Mouse (Mus musculus): ENCODE data around the gene Rnf128. TPM values are rescaled to one million over a fixed set of nuclear protein-coding genes. Genes with fewer than 3 reads are reported as not detected.

The Rnf128 gene
- polyA plus RNA-seq, 1 experiment from 2014 or later = 273 TPM

DNA sequence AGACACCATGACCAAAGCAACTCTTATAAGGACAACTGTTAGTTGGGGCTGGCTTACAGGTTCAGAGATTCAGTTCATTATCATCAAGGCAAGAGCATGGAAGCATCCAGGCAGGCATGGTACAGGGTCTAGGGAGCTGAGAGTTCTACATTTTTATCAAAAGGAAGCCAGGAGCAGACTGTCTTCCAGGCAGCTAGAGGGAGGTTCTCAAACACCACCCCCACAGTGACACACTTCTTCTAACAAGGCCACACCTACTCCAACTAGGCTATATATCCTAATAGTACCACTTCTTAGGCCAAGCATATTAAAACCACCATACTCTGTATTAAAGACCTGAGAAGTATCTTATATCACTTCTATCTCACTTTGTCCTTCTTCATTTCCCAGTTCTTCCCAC is 33.4 kb upstream of the Rnf128 start:
- no peak overlapping the region for H3K4me3 ChIP-seq (ENCODE audit: low read depth, low read length)
- no peak for TF ChIP-seq CTCF (IDR thresholded peaks at IDR 0.05; ENCODE audit: low read depth)
- ATAC-seq = no peak
- no peak overlapping the region for H3K27ac ChIP-seq (ENCODE audit: low read depth, low read length)
- no peak overlapping the region for H3K4me2 ChIP-seq (replicated peaks; ENCODE audit: low read depth)
- no peaks in the 10 kb centered on the region for H3K27me3 ChIP-seq (replicated peaks; ENCODE audit: control insufficient read depth, insufficient read depth, low read length)
- H3K9ac ChIP-seq (ENCODE audit: low read depth, low read length) = no peak overlapping the region
- H3K36me3 ChIP-seq (ENCODE audit: control insufficient read depth, insufficient read depth) = no peaks in the 10 kb centered on the region
- no peaks in the 10 kb centered on the region for H3K4me1 ChIP-seq (replicated peaks; ENCODE audit: control insufficient read depth, insufficient read depth, low read length)
- no peaks in the 10 kb centered on the region for H3K9me3 ChIP-seq (ENCODE audit: control insufficient read depth)

- no peak for TF ChIP-seq CTCF (IDR thresholded peaks at IDR 0.05; ENCODE audit: low read depth)
- no peak overlapping the region for H3K4me3 ChIP-seq (ENCODE audit: low read depth, low read length)
- WGBS = 58% methylated on average over 4 of the region's 4 CpGs
Observed at GRCm38 (mm10) chrX:139532293-139532692, 30.8 kb upstream of the Rnf128 start.

GRCm38 (mm10) chrX:139537641-139538397 is 25.3 kb upstream of the Rnf128 start:
- ATAC-seq = no peak; the same call in 1 of the 2 replicates
- no peak overlapping the region for H3K27ac ChIP-seq (ENCODE audit: low read depth, low read length)
- 61% methylated on average over 5 of the region's 5 CpGs for WGBS
- H3K4me3 ChIP-seq (ENCODE audit: low read depth, low read length) = no peak overlapping the region
- H3K27me3 ChIP-seq (replicated peaks; ENCODE audit: control insufficient read depth, insufficient read depth, low read length) = no peaks in the 10 kb centered on the region
- H3K4me1 ChIP-seq (replicated peaks; ENCODE audit: control insufficient read depth, insufficient read depth, low read length) = no peaks in the 10 kb centered on the region
- H3K36me3 ChIP-seq (ENCODE audit: control insufficient read depth, insufficient read depth) = no peaks in the 10 kb centered on the region
- no peaks in the 10 kb centered on the region for H3K9me3 ChIP-seq (ENCODE audit: control insufficient read depth)
- no peak overlapping the region for H3K4me2 ChIP-seq (replicated peaks; ENCODE audit: low read depth)
- no peak overlapping the region for H3K9ac ChIP-seq (ENCODE audit: low read depth, low read length)
- no peak for TF ChIP-seq CTCF (IDR thresholded peaks at IDR 0.05; ENCODE audit: low read depth)

More at GRCm38 (mm10) chrX:139532293-139532692, 30.8 kb upstream of the Rnf128 start:
- no peak overlapping the region for H3K4me2 ChIP-seq (replicated peaks; ENCODE audit: low read depth)
- no peak overlapping the region for H3K9ac ChIP-seq (ENCODE audit: low read depth, low read length)
- no peaks in the 10 kb centered on the region for H3K4me1 ChIP-seq (replicated peaks; ENCODE audit: control insufficient read depth, insufficient read depth, low read length)
- H3K27me3 ChIP-seq (replicated peaks; ENCODE audit: control insufficient read depth, insufficient read depth, low read length) = no peaks in the 10 kb centered on the region
- no peaks in the 10 kb centered on the region for H3K36me3 ChIP-seq (ENCODE audit: control insufficient read depth, insufficient read depth)
- ATAC-seq = no peak
- no peaks in the 10 kb centered on the region for H3K9me3 ChIP-seq (ENCODE audit: control insufficient read depth)
- no peak overlapping the region for H3K27ac ChIP-seq (ENCODE audit: low read depth, low read length)

DNA sequence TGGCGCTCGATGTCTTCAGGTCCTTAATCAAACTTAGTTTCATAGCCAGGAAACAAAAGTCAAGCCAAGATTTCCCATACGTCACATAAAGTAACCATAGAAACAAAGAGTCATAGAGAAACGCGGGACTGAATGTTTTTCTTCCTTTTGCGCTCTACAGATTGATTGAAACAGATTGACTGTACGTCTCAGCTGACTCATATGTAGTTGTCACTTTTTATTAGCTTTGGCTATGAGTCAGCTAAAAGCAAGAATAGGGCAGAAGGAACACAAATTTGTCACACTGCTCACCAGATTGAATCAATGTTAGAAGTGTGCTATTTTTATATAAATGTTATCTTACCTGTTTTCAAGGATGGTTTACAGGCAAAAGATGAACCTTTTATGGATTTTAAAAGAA is 19.4 kb upstream of the Rnf128 start:
- ATAC-seq = no peak
- no peaks in the 10 kb centered on the region for H3K27me3 ChIP-seq (replicated peaks; ENCODE audit: control insufficient read depth, insufficient read depth, low read length)
- H3K4me1 ChIP-seq (replicated peaks; ENCODE audit: control insufficient read depth, insufficient read depth, low read length) = no peaks in the 10 kb centered on the region
- no peak overlapping the region for H3K4me2 ChIP-seq (replicated peaks; ENCODE audit: low read depth)
- no peak overlapping the region for H3K9ac ChIP-seq (ENCODE audit: low read depth, low read length)
- no peak overlapping the region for H3K27ac ChIP-seq (ENCODE audit: low read depth, low read length)
- no peaks in the 10 kb centered on the region for H3K36me3 ChIP-seq (ENCODE audit: control insufficient read depth, insufficient read depth)
- no peak for TF ChIP-seq CTCF (IDR thresholded peaks at IDR 0.05; ENCODE audit: low read depth)
- H3K4me3 ChIP-seq (ENCODE audit: low read depth, low read length) = no peak overlapping the region
- 64% methylated on average over 7 of the region's 7 CpGs for WGBS
- H3K9me3 ChIP-seq (ENCODE audit: control insufficient read depth) = no peaks in the 10 kb centered on the region

GRCm38 (mm10) chrX:139550456-139550855 is 12.7 kb upstream of the Rnf128 start:
- H3K4me1 ChIP-seq (replicated peaks; ENCODE audit: control insufficient read depth, insufficient read depth, low read length) = no peaks in the 10 kb centered on the region
- no peaks in the 10 kb centered on the region for H3K9me3 ChIP-seq (ENCODE audit: control insufficient read depth)
- no peak overlapping the region for H3K4me3 ChIP-seq (ENCODE audit: low read depth, low read length)
- no peak overlapping the region; the same call in 1 of the 2 replicates for H3K27ac ChIP-seq (ENCODE audit: low read depth, low read length)
- H3K36me3 ChIP-seq (ENCODE audit: control insufficient read depth, insufficient read depth) = no peaks in the 10 kb centered on the region
- H3K9ac ChIP-seq (ENCODE audit: low read depth, low read length) = no peak overlapping the region
- TF ChIP-seq CTCF (IDR thresholded peaks at IDR 0.05; ENCODE audit: low read depth) = no peak
- peak; percentile 87 for ATAC-seq
- WGBS = 59% methylated on average over 5 of the region's 5 CpGs
- H3K4me2 ChIP-seq (replicated peaks; ENCODE audit: low read depth) = no peak overlapping the region
- H3K27me3 ChIP-seq (replicated peaks; ENCODE audit: control insufficient read depth, insufficient read depth, low read length) = no peaks in the 10 kb centered on the region

DNA sequence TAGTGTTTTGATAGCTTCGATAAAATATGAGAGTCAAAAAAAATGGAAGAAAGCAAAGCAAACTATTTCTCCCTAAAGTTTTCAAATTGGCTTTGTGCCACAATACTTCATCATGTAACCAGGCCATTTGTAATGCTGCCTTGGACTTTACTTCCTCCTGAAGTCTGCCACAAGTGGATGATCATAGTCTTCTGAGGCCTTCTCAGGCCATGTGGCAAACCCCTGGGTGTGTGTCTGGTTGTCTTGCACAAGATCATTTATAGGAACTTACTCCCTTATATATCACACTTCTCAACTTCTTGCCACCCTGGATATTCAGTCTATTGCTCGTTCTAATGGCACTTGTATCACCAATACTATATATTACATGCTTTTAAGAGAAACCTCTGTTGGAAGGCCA is 11.0 kb upstream of the Rnf128 start:
- Histone ChIP-seq H3K36me3 (ENCODE audit: control insufficient read depth, insufficient read depth) (no peaks in the 10 kb centered on the region), H3K9ac (ENCODE audit: low read depth, low read length) (no peak overlapping the region), H3K4me3 (ENCODE audit: low read depth, low read length) (no peak overlapping the region), H3K4me2 (replicated peaks; ENCODE audit: low read depth) (no peak overlapping the region), H3K9me3 (ENCODE audit: control insufficient read depth) (no peaks in the 10 kb centered on the region), H3K4me1 (replicated peaks; ENCODE audit: control insufficient read depth, insufficient read depth, low read length) (no peaks in the 10 kb centered on the region), H3K27ac (ENCODE audit: low read depth, low read length) (no peak overlapping the region), H3K27me3 (replicated peaks; ENCODE audit: control insufficient read depth, insufficient read depth, low read length) (no peaks in the 10 kb centered on the region)
- ATAC-seq = peak; percentile 56; the same call in 1 of the 2 replicates
- WGBS = 65% methylated on average over 2 of the region's 2 CpGs
- TF ChIP-seq CTCF (IDR thresholded peaks at IDR 0.05; ENCODE audit: low read depth) = no peak

Data from intestine, postnatal 0 days (tissue).